Mouse (Mus musculus) lung, adult 2 months (tissue): ENCODE data around the gene Orm3.

Experiments used
- CTCF ChIP-seq: fragments of 200-500 bp; IDR thresholded peaks from 2 replicates; pipeline ENCODE4 v1.5.1; 2011; ENCODE audit warnings: mild to moderate bottlenecking, low read length, control low read depth; ENCODE audit not compliant: insufficient read depth
- POLR2A ChIP-seq: fragments of 200-500 bp; IDR thresholded peaks from 2 replicates; pipeline ENCODE4 v1.6.1; 2011; ENCODE audit warnings: low read depth, mild to moderate bottlenecking, control low read depth, low read length, borderline replicate concordance; ENCODE audit errors: extremely low read depth

GRCm38 (mm10) chr4:63384262-63384661, 28.3 kb downstream of the Orm3 start:
- TF ChIP-seq POLR2A (no peak), CTCF (no peak)
